Mouse (Mus musculus): Measurements from ENCODE around the gene Btaf1. TPM values are rescaled to one million over a fixed set of nuclear protein-coding genes. Genes with fewer than 3 reads are reported as not detected.

The Btaf1 gene
- polyA plus RNA-seq, 1 experiment, result 49.9 TPM

DNA sequence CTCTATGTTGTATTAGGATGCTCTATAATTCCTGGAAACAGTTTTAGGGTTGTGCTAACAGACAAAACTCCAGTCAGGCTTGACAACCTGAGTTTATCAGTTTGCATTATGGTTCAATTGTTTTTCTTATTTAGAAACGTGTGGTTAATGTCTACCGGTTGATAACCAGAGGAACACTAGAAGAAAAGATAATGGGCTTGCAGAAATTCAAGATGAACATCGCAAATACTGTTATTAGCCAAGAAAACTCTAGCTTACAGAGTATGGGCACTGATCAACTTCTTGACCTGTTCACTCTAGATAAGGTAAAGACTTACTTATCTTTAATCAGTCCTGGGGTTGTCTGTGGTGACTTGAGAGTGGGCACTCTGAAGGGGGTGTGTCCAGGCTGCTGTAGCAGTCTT, 84.0 kb downstream of the Btaf1 start:
- Histone ChIP-seq H3K9ac (ENCODE audit: low read depth, poor library complexity, severe bottlenecking) (no peak overlapping the region), H3K27ac (ENCODE audit: insufficient read depth, low read length) (no peak overlapping the region), H3K9me3 (replicated peaks; ENCODE audit: control insufficient read depth, insufficient read depth, low read length, poor library complexity, severe bottlenecking) (no peaks in the 10 kb centered on the region), H3K4me1 (ENCODE audit: control insufficient read depth, insufficient read depth, low read length) (peaks cover 4% of the 10 kb centered on the region), H3K36me3 (ENCODE audit: control insufficient read depth, insufficient read depth, low read length, poor library complexity, severe bottlenecking) (peaks cover 33% of the 10 kb centered on the region), H3K27me3 (ENCODE audit: control insufficient read depth, insufficient read depth, low read length, poor library complexity, severe bottlenecking) (no peaks in the 10 kb centered on the region), H3K4me3 (ENCODE audit: low read depth, low read length) (no peak overlapping the region)
- no peak for TF ChIP-seq EP300 (IDR thresholded peaks at IDR 0.05; ENCODE audit: insufficient read depth, low read depth, low read length)
- TF ChIP-seq POLR2A (IDR thresholded peaks at IDR 0.05; ENCODE audit: insufficient read depth, low read length), result no peak
- no peak for TF ChIP-seq CTCF (IDR thresholded peaks at IDR 0.05; ENCODE audit: low read depth, low read length)

DNA sequence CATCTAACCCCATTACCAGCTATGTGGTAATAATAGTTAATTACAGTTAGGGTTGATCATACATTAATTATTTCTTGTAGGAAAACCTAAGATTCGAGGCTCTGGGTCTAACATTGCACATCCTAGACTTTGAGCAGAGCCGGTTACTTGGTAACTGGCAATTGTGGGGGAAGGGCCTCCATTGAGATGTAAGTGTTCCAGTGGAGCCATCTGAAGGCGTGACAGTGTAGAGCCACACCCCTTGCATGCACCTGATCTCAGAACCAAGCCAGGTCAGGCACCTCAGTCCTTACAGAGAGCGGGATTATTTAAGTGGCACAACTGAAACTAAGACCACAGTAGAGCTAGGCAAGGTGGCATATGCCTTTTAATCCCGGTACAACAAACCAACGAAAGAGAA, 87.6 kb downstream of the Btaf1 start:
- Histone ChIP-seq H3K9ac (ENCODE audit: low read depth, poor library complexity, severe bottlenecking) (no peak overlapping the region), H3K36me3 (ENCODE audit: control insufficient read depth, insufficient read depth, low read length, poor library complexity, severe bottlenecking) (peaks cover 18% of the 10 kb centered on the region), H3K27me3 (ENCODE audit: control insufficient read depth, insufficient read depth, low read length, poor library complexity, severe bottlenecking) (no peaks in the 10 kb centered on the region), H3K27ac (ENCODE audit: insufficient read depth, low read length) (peak overlapping the region; percentile 70), H3K4me1 (ENCODE audit: control insufficient read depth, insufficient read depth, low read length) (peaks cover 4% of the 10 kb centered on the region), H3K4me3 (ENCODE audit: low read depth, low read length) (no peak overlapping the region), H3K9me3 (replicated peaks; ENCODE audit: control insufficient read depth, insufficient read depth, low read length, poor library complexity, severe bottlenecking) (no peaks in the 10 kb centered on the region)
- peak; percentile 77 for TF ChIP-seq EP300 (IDR thresholded peaks at IDR 0.05; ENCODE audit: insufficient read depth, low read depth, low read length)
- no peak for TF ChIP-seq CTCF (IDR thresholded peaks at IDR 0.05; ENCODE audit: low read depth, low read length)

DNA sequence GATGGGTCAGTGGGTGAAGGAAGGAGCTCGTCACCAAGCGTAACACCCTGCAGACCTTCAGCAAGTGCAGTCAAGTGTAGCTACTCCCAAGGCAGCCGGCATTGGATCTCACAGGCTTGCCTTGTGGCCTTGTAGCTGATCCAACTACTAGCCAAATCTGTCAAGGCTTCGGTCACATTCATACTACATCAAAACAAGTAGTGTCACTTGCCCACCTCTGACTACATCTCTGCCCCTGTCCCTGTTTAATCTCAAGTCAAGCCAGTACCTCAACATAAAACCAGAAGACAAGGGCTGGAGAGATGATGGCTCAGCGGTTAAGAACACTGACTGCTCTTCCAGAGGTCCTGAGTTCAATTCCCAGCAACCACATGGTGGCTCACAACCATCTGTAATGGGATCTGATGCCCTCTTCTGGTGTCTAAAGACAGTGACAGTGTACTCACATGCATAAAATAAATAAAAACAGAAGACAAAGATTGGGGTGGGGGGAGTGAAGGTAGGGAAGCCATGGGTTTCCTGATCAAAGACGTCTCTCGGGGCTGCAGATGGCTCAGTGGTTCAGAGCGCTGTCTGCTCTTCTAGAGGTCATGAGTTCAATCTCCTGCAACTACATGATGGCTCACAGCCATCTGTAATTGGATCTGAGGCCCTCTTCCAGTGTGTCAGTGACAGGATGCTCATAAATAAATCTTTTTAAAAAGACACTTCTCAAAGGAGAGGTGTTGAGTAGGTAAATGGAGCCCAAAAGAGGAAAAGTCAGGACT, 88.5 kb downstream of the Btaf1 start:
- no peak overlapping the region for H3K9ac ChIP-seq (ENCODE audit: low read depth, poor library complexity, severe bottlenecking)
- no peaks in the 10 kb centered on the region for H3K9me3 ChIP-seq (replicated peaks; ENCODE audit: control insufficient read depth, insufficient read depth, low read length, poor library complexity, severe bottlenecking)
- H3K4me3 ChIP-seq (ENCODE audit: low read depth, low read length), result no peak overlapping the region
- no peaks in the 10 kb centered on the region for H3K27me3 ChIP-seq (ENCODE audit: control insufficient read depth, insufficient read depth, low read length, poor library complexity, severe bottlenecking)
- H3K4me1 ChIP-seq (ENCODE audit: control insufficient read depth, insufficient read depth, low read length), result peaks cover 4% of the 10 kb centered on the region
- H3K27ac ChIP-seq (ENCODE audit: insufficient read depth, low read length), result peak overlapping the region; percentile 15
- TF ChIP-seq POLR2A (IDR thresholded peaks at IDR 0.05; ENCODE audit: insufficient read depth, low read length) (no peak), CTCF (IDR thresholded peaks at IDR 0.05; ENCODE audit: low read depth, low read length) (no peak), EP300 (IDR thresholded peaks at IDR 0.05; ENCODE audit: insufficient read depth, low read depth, low read length) (no peak)
- H3K36me3 ChIP-seq (ENCODE audit: control insufficient read depth, insufficient read depth, low read length, poor library complexity, severe bottlenecking), result peaks cover 18% of the 10 kb centered on the region

DNA sequence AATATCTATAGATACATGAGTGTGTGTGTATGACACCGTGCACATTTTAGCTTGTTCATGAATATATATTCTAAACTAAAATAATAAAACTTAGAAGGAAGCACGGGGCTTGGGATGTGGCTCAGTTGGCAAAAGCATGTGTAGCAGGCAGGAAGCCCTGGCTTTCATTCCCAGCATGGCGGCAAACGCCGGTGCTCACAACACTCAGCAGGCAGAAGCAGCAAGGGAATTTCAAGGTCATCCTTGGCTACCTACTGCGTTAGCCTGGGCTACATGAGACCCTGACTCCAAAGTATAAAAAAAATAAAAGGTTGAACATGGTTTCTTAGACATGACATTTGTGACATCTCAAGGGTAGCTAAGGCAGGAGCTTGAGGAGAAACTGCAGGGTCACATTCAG, 91.0 kb downstream of the Btaf1 start:
- TF ChIP-seq CTCF (IDR thresholded peaks at IDR 0.05; ENCODE audit: low read depth, low read length) (no peak), EP300 (IDR thresholded peaks at IDR 0.05; ENCODE audit: insufficient read depth, low read depth, low read length) (no peak), POLR2A (IDR thresholded peaks at IDR 0.05; ENCODE audit: insufficient read depth, low read length) (no peak)
- Histone ChIP-seq H3K36me3 (ENCODE audit: control insufficient read depth, insufficient read depth, low read length, poor library complexity, severe bottlenecking) (no peaks in the 10 kb centered on the region), H3K4me3 (ENCODE audit: low read depth, low read length) (no peak overlapping the region), H3K9me3 (replicated peaks; ENCODE audit: control insufficient read depth, insufficient read depth, low read length, poor library complexity, severe bottlenecking) (no peaks in the 10 kb centered on the region), H3K9ac (ENCODE audit: low read depth, poor library complexity, severe bottlenecking) (no peak overlapping the region), H3K4me1 (ENCODE audit: control insufficient read depth, insufficient read depth, low read length) (peaks cover 4% of the 10 kb centered on the region), H3K27ac (ENCODE audit: insufficient read depth, low read length) (no peak overlapping the region), H3K27me3 (ENCODE audit: control insufficient read depth, insufficient read depth, low read length, poor library complexity, severe bottlenecking) (no peaks in the 10 kb centered on the region)

DNA sequence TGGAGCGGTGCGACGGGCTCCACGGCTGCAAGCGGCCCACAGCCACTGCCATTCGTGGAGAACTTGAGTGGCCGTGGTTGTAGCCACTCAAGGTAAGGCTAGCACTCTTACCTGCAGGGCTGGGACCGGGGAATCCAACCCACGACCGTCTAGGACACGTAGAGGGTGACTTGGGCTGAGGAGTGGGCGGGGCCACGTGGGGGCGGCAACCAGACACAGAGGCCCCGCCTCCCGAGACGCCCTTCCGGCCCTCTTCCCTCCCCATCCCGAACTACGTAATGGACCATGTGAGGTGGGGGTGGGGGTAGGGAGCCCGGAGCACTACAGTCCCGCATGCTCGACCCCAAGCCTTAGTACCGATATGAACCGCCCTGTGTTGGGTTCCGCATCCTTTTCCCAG, 92.5 kb downstream of the Btaf1 start:
- no peaks in the 10 kb centered on the region for H3K27me3 ChIP-seq (ENCODE audit: control insufficient read depth, insufficient read depth, low read length, poor library complexity, severe bottlenecking)
- H3K4me3 ChIP-seq (ENCODE audit: low read depth, low read length), result peak overlapping the region; percentile 83
- peaks cover 4% of the 10 kb centered on the region for H3K4me1 ChIP-seq (ENCODE audit: control insufficient read depth, insufficient read depth, low read length)
- H3K9me3 ChIP-seq (replicated peaks; ENCODE audit: control insufficient read depth, insufficient read depth, low read length, poor library complexity, severe bottlenecking), result no peaks in the 10 kb centered on the region
- no peak for TF ChIP-seq POLR2A (IDR thresholded peaks at IDR 0.05; ENCODE audit: insufficient read depth, low read length)
- 0 out of 2 replicates have a peak, but pooled peaks have one; percentile 44 for TF ChIP-seq EP300 (IDR thresholded peaks at IDR 0.05; ENCODE audit: insufficient read depth, low read depth, low read length)
- no peak for TF ChIP-seq CTCF (IDR thresholded peaks at IDR 0.05; ENCODE audit: low read depth, low read length)
- H3K9ac ChIP-seq (ENCODE audit: low read depth, poor library complexity, severe bottlenecking), result peak overlapping the region; percentile 55
- no peaks in the 10 kb centered on the region for H3K36me3 ChIP-seq (ENCODE audit: control insufficient read depth, insufficient read depth, low read length, poor library complexity, severe bottlenecking)
- peak overlapping the region; percentile 36 for H3K27ac ChIP-seq (ENCODE audit: insufficient read depth, low read length)

DNA sequence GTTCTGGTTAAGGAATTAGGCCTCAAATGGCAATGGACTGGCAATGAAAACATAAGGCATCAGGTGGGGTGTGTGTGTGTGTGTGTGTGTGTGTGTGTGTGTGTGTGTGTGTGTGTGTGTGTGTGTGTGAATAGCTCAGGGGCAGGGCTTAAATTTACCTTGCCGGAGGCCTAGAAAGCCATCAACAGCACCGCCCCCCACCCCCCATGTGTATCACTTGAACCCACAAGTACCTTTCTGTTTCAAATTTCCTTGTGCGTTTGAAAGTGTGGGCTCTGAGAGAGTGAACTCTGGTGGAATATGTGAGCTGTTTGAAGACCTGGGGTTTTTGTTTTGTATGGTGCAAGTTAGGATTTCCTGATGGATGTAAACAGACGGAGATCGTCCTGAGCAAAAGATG, 93.1 kb downstream of the Btaf1 start:
- Histone ChIP-seq H3K4me3 (ENCODE audit: low read depth, low read length) (peak overlapping the region; percentile 58), H3K36me3 (ENCODE audit: control insufficient read depth, insufficient read depth, low read length, poor library complexity, severe bottlenecking) (no peaks in the 10 kb centered on the region), H3K4me1 (ENCODE audit: control insufficient read depth, insufficient read depth, low read length) (peaks cover 3% of the 10 kb centered on the region), H3K27me3 (ENCODE audit: control insufficient read depth, insufficient read depth, low read length, poor library complexity, severe bottlenecking) (no peaks in the 10 kb centered on the region), H3K27ac (ENCODE audit: insufficient read depth, low read length) (peak overlapping the region; percentile 36), H3K9ac (ENCODE audit: low read depth, poor library complexity, severe bottlenecking) (peak overlapping the region; percentile 55), H3K9me3 (replicated peaks; ENCODE audit: control insufficient read depth, insufficient read depth, low read length, poor library complexity, severe bottlenecking) (no peaks in the 10 kb centered on the region)
- TF ChIP-seq CTCF (IDR thresholded peaks at IDR 0.05; ENCODE audit: low read depth, low read length), result no peak
- TF ChIP-seq POLR2A (IDR thresholded peaks at IDR 0.05; ENCODE audit: insufficient read depth, low read length), result no peak
- TF ChIP-seq EP300 (IDR thresholded peaks at IDR 0.05; ENCODE audit: insufficient read depth, low read depth, low read length), result no peak

Measured in ES-Bruce4 (cell line).